ENCODE assay signal across 13 mouse cellular contexts in genomic region chr10:10468699-10469547, GRCm38 (mm10). TPM values are rescaled to one million over a fixed set of nuclear protein-coding genes. Genes with fewer than 3 reads are reported as not detected.
DNase-seq lines count a peak whose midpoint lies in the region; ATAC-seq and TF ChIP-seq lines count a peak whose summit lies in the region.
"Had no signal": no experiment of that assay in that cellular context is flagged by ENCODE, and none has a peak within 500 bp of the region (broad histone marks: within the 10 kb centered on the region; RNA-seq: fewer than 3 reads in every experiment).

No protein-coding gene starts in this region.

- intact Hi-C loops in left cerebral cortex, adult 2 months (cut with DNase I), result no loop called here

- no peak overlapping the region for H3K4me3 ChIP-seq in limb, embryonic 11.5 days (ENCODE audit: low read depth, low read length)
- no peak overlapping the region for H3K4me3 ChIP-seq in limb, embryonic 10.5 days
- no peak overlapping the region for H3K4me3 ChIP-seq in left cerebral cortex, adult 2 months
- H3K4me3 ChIP-seq: gastrocnemius, adult 2 months; midbrain, embryonic 10.5 days had no signal

- H3K9me3 ChIP-seq in limb, embryonic 11.5 days (ENCODE audit: control insufficient read depth, low read length), result no peaks in the 10 kb centered on the region
- no peaks in the 10 kb centered on the region for H3K9me3 ChIP-seq in limb, embryonic 10.5 days (replicated peaks)
- H3K9me3 ChIP-seq: midbrain, embryonic 10.5 days had no signal

- peaks cover 5% of the 10 kb centered on the region for H3K4me1 ChIP-seq in limb, embryonic 11.5 days (ENCODE audit: control insufficient read depth, insufficient read depth, low read length)
- peaks cover 20% of the 10 kb centered on the region for H3K4me1 ChIP-seq in limb, embryonic 10.5 days

- WGBS in limb, embryonic 11.5 days, result 43% methylated on average over 6 of the region's 6 CpGs
- WGBS in limb, embryonic 10.5 days, result 54% methylated on average over 6 of the region's 6 CpGs

- no peak overlapping the region for H3K9ac ChIP-seq in limb, embryonic 11.5 days (ENCODE audit: low read length)

- no peak overlapping the region for H3K4me2 ChIP-seq in limb, embryonic 11.5 days (ENCODE audit: low read depth, severe bottlenecking)

- no peaks in the 10 kb centered on the region for H3K36me3 ChIP-seq in limb, embryonic 11.5 days (ENCODE audit: control insufficient read depth, insufficient read depth, low read length)
- no peaks in the 10 kb centered on the region for H3K36me3 ChIP-seq in limb, embryonic 10.5 days
- H3K36me3 ChIP-seq: midbrain, embryonic 10.5 days had no signal

- H3K27me3 ChIP-seq in limb, embryonic 11.5 days (ENCODE audit: control insufficient read depth, insufficient read depth, low read length), result no peaks in the 10 kb centered on the region
- no peaks in the 10 kb centered on the region for H3K27me3 ChIP-seq in limb, embryonic 10.5 days (ENCODE audit: low read depth, poor library complexity, severe bottlenecking)

- peak; percentile 42; the same call in 1 of the 2 replicates for ATAC-seq in limb, embryonic 11.5 days (ENCODE audit: insufficient number of reproducible peaks, low FRiP score, low TSS enrichment, low read depth)
- peak; percentile 51 to 61; a peak in 2 of 4 replicates for ATAC-seq in hematopoietic stem cell, adult 5-6 weeks (replicated peaks in 1 of 2; ENCODE audit: insufficient read depth in 1 of 2, low FRiP score in 2 of 2, low TSS enrichment in 1 of 2, low read depth in 1 of 2, poor library complexity in 2 of 2, severe bottlenecking in 2 of 2)
- ATAC-seq in megakaryocyte, adult 5-6 weeks (ENCODE audit: poor library complexity, severe bottlenecking), result peak; percentile 78

- TF ChIP-seq POLR2A in brain, embryonic 14.5 days (IDR thresholded peaks at IDR 0.05; ENCODE audit: borderline replicate concordance, extremely low read depth, insufficient read depth, insufficient read length, poor library complexity, severe bottlenecking), result no peak

- no peak for DNase-seq in limb, embryonic 11.5 days (ENCODE audit: low spot score)
- no peak for DNase-seq in limb, embryonic 10.5 days (ENCODE audit: low spot score)
- peak; percentile 47 for DNase-seq in brain, embryonic 14.5 days (ENCODE audit: low read depth)
- DNase-seq in left cerebral cortex, adult 2 months (ENCODE audit: extremely low spot score in 1 of 2, low spot score in 2 of 2), result no peak
- DNase-seq in adrenal gland, postnatal 4 days (ENCODE audit: low spot score in 2 of 2), result no peak
- DNase-seq: adrenal gland, adult 2 months; gastrocnemius, adult 2 months; heart, postnatal 14 days; thymus, adult 2 months had no signal

- no peak overlapping the region for H3K27ac ChIP-seq in limb, embryonic 11.5 days (replicated peaks; ENCODE audit: low read depth, low read length)
- H3K27ac ChIP-seq in limb, embryonic 10.5 days, result no peak overlapping the region
- H3K27ac ChIP-seq in left cerebral cortex, adult 2 months, result no peak overlapping the region
- H3K27ac ChIP-seq: gastrocnemius, adult 2 months; midbrain, embryonic 10.5 days had no signal

- TF ChIP-seq CTCF in brain, embryonic 14.5 days (IDR thresholded peaks at IDR 0.05; ENCODE audit: borderline replicate concordance, extremely low read depth, insufficient read depth, insufficient read length), result no peak
- no peak for TF ChIP-seq CTCF in left cerebral cortex, adult 2 months (IDR thresholded peaks at IDR 0.05)

RNA-seq across cellular contexts. Expression of gene Adgb, which starts 3.2 kb away (rescaled TPM):
- polyA plus RNA-seq in limb, embryonic 11.5 days (2014; fragmentation: Nextera tagmentation; extraction: Ambion mirVana), result 0.32 and 0.38 TPM in 2 replicates
- 0.05 and 0.08 TPM in 2 replicates for polyA plus RNA-seq in limb, embryonic 10.5 days (2016; fragmentation: Nextera tagmentation; extraction: Ambion mirVana)
- polyA plus RNA-seq in brain, embryonic 14.5 days (2012; rRNA removed), result 0.16 and 0.29 TPM in 2 replicates
- not detected in 2 replicates for total RNA-seq in hematopoietic stem cell, adult 5-6 weeks (2017)
- 0.27 and 1.4 TPM in 2 replicates for total RNA-seq in megakaryocyte, adult 5-6 weeks (2015)
- total RNA-seq in megakaryocyte, adult 5-6 weeks (2017), result 0.40 and 0.53 TPM in 2 replicates
- under 1 TPM; 0.32 to 0.56 TPM for total RNA-seq in left cerebral cortex, adult 2 months (2021)
- total RNA-seq in adrenal gland, postnatal 4 days (2021), result 1 to 10 TPM in 1 of 2 experiments, under 1 TPM in 1; 0.59 to 1.0 TPM
- total RNA-seq: gastrocnemius, adult 2 months had no signal
- polyA plus RNA-seq: small intestine, adult 2 months had no signal
